Mouse (Mus musculus): ENCODE measurements around the gene Insl6.

DNA sequence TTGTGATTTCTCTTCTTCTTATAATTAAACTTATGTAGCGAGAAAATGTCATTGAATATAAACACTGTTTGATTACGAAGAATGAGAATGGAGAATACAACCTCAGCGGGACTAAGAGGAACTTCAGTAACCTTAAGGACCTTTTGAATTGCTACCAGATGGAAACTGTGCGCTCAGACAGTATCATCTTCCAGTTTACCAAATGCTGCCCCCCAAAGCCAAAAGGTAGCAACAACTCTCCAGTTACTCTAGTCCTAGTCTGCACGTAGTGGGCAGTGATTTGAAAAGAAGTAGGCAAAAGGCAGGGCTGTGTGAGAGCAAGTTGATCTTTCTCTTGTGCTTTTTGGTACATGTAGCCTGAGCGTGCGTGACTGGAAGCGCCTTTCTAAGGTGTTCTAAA lies 37.3 kb downstream of the Insl6 start:
- no peak for TF ChIP-seq ETS1 (conservative IDR thresholded peaks at IDR 0.05; ENCODE audit: low read depth, low read length)
- TF ChIP-seq CHD1 (IDR thresholded peaks at IDR 0.05; ENCODE audit: low read depth, low read length), result no peak
- TF ChIP-seq MYC (IDR thresholded peaks at IDR 0.05; ENCODE audit: low read depth, low read length), result no peak
- TF ChIP-seq E2F4 (IDR thresholded peaks at IDR 0.05; ENCODE audit: insufficient replicate concordance, low read depth, low read length), result no peak
- no peak for TF ChIP-seq BHLHE40 (IDR thresholded peaks at IDR 0.05; ENCODE audit: low read depth, low read length)

Data from CH12.LX (cell line).